Mouse (Mus musculus) retina, embryonic 14.5 days (tissue): ENCODE data around the gene Itga8.
A peak's percentile ranks its signal among the peaks of the same experiment; 100 is the strongest.

Source experiments
- DNase-seq: peaks from one replicate; pipeline ENCODE4 v3.0.0-alpha.2; 2015; ENCODE audit warnings: low spot score

The Itga8 gene

GRCm38 (mm10) chr2:12197711-12198110 lies 104.0 kb downstream of the Itga8 start:
- DNase-seq = no peak

- DNase-seq = no peak
Measured at GRCm38 (mm10) chr2:12189026-12189425, 112.7 kb downstream of the Itga8 start.

GRCm38 (mm10) chr2:12187646-12188045 lies 114.1 kb downstream of the Itga8 start:
- DNase-seq = no peak

GRCm38 (mm10) chr2:12182402-12182948 lies 119.2 kb downstream of the Itga8 start:
- DNase-seq = no peak

- DNase-seq = no peak
Measured at GRCm38 (mm10) chr2:12180635-12181034, 121.1 kb downstream of the Itga8 start.

GRCm38 (mm10) chr2:12174722-12175427 lies 126.8 kb downstream of the Itga8 start:
- DNase-seq = no peak

- DNase-seq = no peak
Measured at GRCm38 (mm10) chr2:12170221-12170620, 131.5 kb downstream of the Itga8 start.

GRCm38 (mm10) chr2:12160486-12160885 lies 141.2 kb downstream of the Itga8 start:
- peak; percentile 51 for DNase-seq

- DNase-seq = no peak
Measured at GRCm38 (mm10) chr2:12157001-12157400, 144.7 kb downstream of the Itga8 start.

- DNase-seq = no peak
Measured at GRCm38 (mm10) chr2:12156401-12156800, 145.3 kb downstream of the Itga8 start.

- no peak for DNase-seq
Measured at GRCm38 (mm10) chr2:12154676-12155075, 147.0 kb downstream of the Itga8 start.

GRCm38 (mm10) chr2:12153551-12153950 lies 148.2 kb downstream of the Itga8 start:
- no peak for DNase-seq

GRCm38 (mm10) chr2:12147902-12148301 lies 153.8 kb downstream of the Itga8 start:
- DNase-seq = no peak

GRCm38 (mm10) chr2:12146612-12147011 lies 155.1 kb downstream of the Itga8 start:
- no peak for DNase-seq

- no peak for DNase-seq
Measured at GRCm38 (mm10) chr2:12138765-12139368, 162.9 kb downstream of the Itga8 start.

- DNase-seq = no peak
Measured at GRCm38 (mm10) chr2:12126580-12126979, 175.1 kb downstream of the Itga8 start.

- no peak for DNase-seq
Measured at GRCm38 (mm10) chr2:12115479-12115878, 186.2 kb downstream of the Itga8 start.

GRCm38 (mm10) chr2:12109306-12109705 lies 192.4 kb downstream of the Itga8 start:
- DNase-seq = no peak

GRCm38 (mm10) chr2:12108306-12108705 lies 193.4 kb downstream of the Itga8 start:
- no peak for DNase-seq

GRCm38 (mm10) chr2:12107265-12107664 lies 194.5 kb downstream of the Itga8 start:
- DNase-seq = no peak

- no peak for DNase-seq
Measured at GRCm38 (mm10) chr2:12103183-12103582, 198.5 kb downstream of the Itga8 start.

- no peak for DNase-seq
Measured at GRCm38 (mm10) chr2:12092203-12092984, 209.3 kb downstream of the Itga8 start.

GRCm38 (mm10) chr2:12090993-12091392 lies 210.7 kb downstream of the Itga8 start:
- DNase-seq = no peak
